Mouse (Mus musculus) CH12.LX (cell line): ENCODE measurements at regions not wholly inside any gene's neighbourhood (a gene's known extent, or its start where the extent isn't known, plus 50 kb on each side); places are given as distances from the start of the nearest gene placed in this dataset.

ENCODE experiments used
- DNase-seq: peaks from one replicate; pipeline ENCODE4 v3.0.0-alpha.2; 2013; ENCODE audit errors: extremely low read depth
- H3K27ac ChIP-seq: 2 replicates; pipeline ENCODE4 v1.5.1; 2012; ENCODE audit warnings: low read depth, mild to moderate bottlenecking, control low read depth, moderate library complexity; ENCODE audit not compliant: insufficient read depth
- H3K27me3 ChIP-seq: replicated peaks from 2 replicates; pipeline ENCODE3; 2012; ENCODE audit warnings: inconsistent platforms
- H3K36me3 ChIP-seq, 2 experiments: replicated peaks in 1 of 2; 2 replicates each; pipeline versions ENCODE3 to v1.6.1; 2012; ENCODE audit warnings: inconsistent platforms in 1 of 2, low read length in 1 of 2, mild to moderate bottlenecking in 1 of 2, mixed read lengths in 1 of 2, moderate library complexity in 1 of 2; ENCODE audit not compliant: control insufficient read depth in 1 of 2, insufficient read depth in 1 of 2
- H3K4me1 ChIP-seq, 2 experiments: 2 replicates each; pipeline ENCODE4 v1.6.1; 2012; ENCODE audit warnings: inconsistent platforms in 1 of 2, moderate library complexity in 1 of 2; ENCODE audit not compliant: insufficient read depth in 2 of 2, control insufficient read depth in 1 of 2
- H3K4me2 ChIP-seq: 2 replicates; pipeline ENCODE4 v1.6.1; 2012; ENCODE audit warnings: low read depth, mild to moderate bottlenecking, control low read depth; ENCODE audit not compliant: poor library complexity, insufficient read depth, severe bottlenecking
- H3K4me3 ChIP-seq, 3 experiments: fragments of 150-350 bp in 1 of 3; sonication (generic) in 1 of 3; replicated peaks in 1 of 3; 2 replicates each; pipeline versions ENCODE3 to v1.5.1; 2011 to 2012; ENCODE audit warnings: low read depth in 2 of 3, low read length in 2 of 3, mild to moderate bottlenecking in 2 of 3, moderate library complexity in 2 of 3, control low read depth in 1 of 3, improper control_type of control experiment in 1 of 3, inconsistent platforms in 1 of 3, mixed read lengths in 1 of 3; ENCODE audit not compliant: poor library complexity in 1 of 3
- H3K79me2 ChIP-seq: replicated peaks from 2 replicates; pipeline ENCODE4 v1.6.1; 2012; ENCODE audit warnings: mild to moderate bottlenecking, moderate library complexity; ENCODE audit not compliant: control insufficient read depth, poor library complexity, insufficient read depth, severe bottlenecking; ENCODE audit errors: extremely low read depth
- H3K9ac ChIP-seq: 2 replicates; pipeline ENCODE4 v1.6.1; 2012; ENCODE audit warnings: low read depth, mild to moderate bottlenecking, control low read depth, moderate library complexity; ENCODE audit not compliant: insufficient read depth
- H3K9me3 ChIP-seq: replicated peaks from 2 replicates; pipeline ENCODE3; 2012; ENCODE audit warnings: low read length, inconsistent platforms, mixed read lengths
- BHLHE40 ChIP-seq: IDR thresholded peaks from 2 replicates; pipeline ENCODE4 v1.6.1; 2011; ENCODE audit warnings: mild to moderate bottlenecking, low read depth, low read length, improper control_type of control experiment
- CHD1 ChIP-seq: IDR thresholded peaks from 2 replicates; pipeline ENCODE4 v1.6.1; 2012; ENCODE audit warnings: low read depth, low read length, improper control_type of control experiment, inconsistent platforms
- CTCF ChIP-seq, 2 experiments: IDR thresholded peaks in 1 of 2; conservative IDR thresholded peaks in 1 of 2; 2 replicates each; pipeline ENCODE4 v1.5.1; 2011 to 2012; ENCODE audit warnings: low read depth in 2 of 2, low read length in 2 of 2, improper control_type of control experiment in 1 of 2, inconsistent platforms in 1 of 2, mild to moderate bottlenecking in 1 of 2, moderate library complexity in 1 of 2
- ETS1 ChIP-seq: conservative IDR thresholded peaks from 2 replicates; pipeline ENCODE4 v1.6.1; 2012; ENCODE audit warnings: low read depth, mild to moderate bottlenecking, inconsistent platforms, low read length, improper control_type of control experiment, moderate library complexity
- JUND ChIP-seq: conservative IDR thresholded peaks from 2 replicates; pipeline ENCODE4 v1.6.1; 2011; ENCODE audit warnings: low read depth, low read length, improper control_type of control experiment
- MAX ChIP-seq: IDR thresholded peaks from 2 replicates; pipeline ENCODE4 v1.6.1; 2011; ENCODE audit warnings: low read length, improper control_type of control experiment
- MAZ ChIP-seq: IDR thresholded peaks from 2 replicates; pipeline ENCODE4 v1.6.1; 2012; ENCODE audit warnings: low read depth, mild to moderate bottlenecking, inconsistent platforms, low read length, improper control_type of control experiment, moderate library complexity
- MEF2A ChIP-seq: IDR thresholded peaks from 2 replicates; pipeline ENCODE4 v1.6.1; 2014; ENCODE audit warnings: low read depth, mild to moderate bottlenecking, inconsistent platforms, low read length, improper control_type of control experiment, borderline replicate concordance
- POLR2AphosphoS2 ChIP-seq: IDR thresholded peaks from 2 replicates; pipeline ENCODE4 v1.6.1; 2011; ENCODE audit warnings: low read depth, low read length, improper control_type of control experiment
- RAD21 ChIP-seq: IDR thresholded peaks from 2 replicates; pipeline ENCODE4 v1.6.1; 2011; ENCODE audit warnings: low read depth, mild to moderate bottlenecking, low read length, improper control_type of control experiment, moderate library complexity
- SMC3 ChIP-seq: IDR thresholded peaks from 2 replicates; pipeline ENCODE4 v1.6.1; 2011; ENCODE audit warnings: low read depth, low read length, improper control_type of control experiment
- ZNF384 ChIP-seq: IDR thresholded peaks from 2 replicates; pipeline ENCODE4 v1.6.1; 2012; ENCODE audit warnings: low read depth, low read length, improper control_type of control experiment, inconsistent platforms
- dilution Hi-C: fragments of 300-500 bp; cut with MboI; formaldehyde crosslinking; loops from 2 replicates; pipeline ENCODE4 v1.14.3; 2020; ENCODE audit warnings: low sequenced_read_pairs; ENCODE audit not compliant: extremely low pct_unique_long_range_greater_than_20kb, extremely low pct_ligation_motif_present
- in situ Hi-C: fragments of 300-500 bp; cut with MboI; formaldehyde crosslinking; loops from 3 replicates; pipeline ENCODE4 v1.14.3; 2019; ENCODE audit warnings: low sequenced_read_pairs, low pct_ligation_motif_present, low pct_unique_long_range_greater_than_20kb, mixed read lengths

GRCm38 (mm10) chr9:100395711-100396110, 90.9 kb downstream of the Il20rb start:
- H3K9ac ChIP-seq, result no peak overlapping the region
- H3K27me3 ChIP-seq, result peaks cover 51% of the 10 kb centered on the region
- in situ Hi-C loops, result no loop called here
- H3K9me3 ChIP-seq, result no peaks in the 10 kb centered on the region
- no peaks in the 10 kb centered on the region for H3K36me3 ChIP-seq
- H3K4me1 ChIP-seq, result no peaks in the 10 kb centered on the region; a peak in 1 of 4 replicates
- no peaks in the 10 kb centered on the region for H3K79me2 ChIP-seq
- H3K4me2 ChIP-seq, result no peak overlapping the region
- TF ChIP-seq ZNF384 (no peak), CTCF (conservative IDR thresholded peaks at IDR 0.05 in 1 of 2, IDR thresholded peaks at IDR 0.05 in 1 of 2; ENCODE audit: low read depth in 2 of 2, low read length in 2 of 2) (peak; percentile 75 to 99), ETS1 (no peak), RAD21 (peak; percentile 46), MAX (no peak), CHD1 (no peak), JUND (0 out of 2 replicates have a peak, but pooled peaks have one; percentile 12), SMC3 (peak; percentile 13; the same call in 1 of the 2 replicates), POLR2AphosphoS2 (no peak)
- peak; percentile 69 for DNase-seq
- dilution Hi-C loops, result no loop called here
- no peak overlapping the region for H3K27ac ChIP-seq
- H3K4me3 ChIP-seq, result no peak overlapping the region

GRCm38 (mm10) chr9:100394632-100395031, 92.0 kb downstream of the Il20rb start:
- Histone ChIP-seq H3K36me3 (no peaks in the 10 kb centered on the region), H3K27me3 (peaks cover 56% of the 10 kb centered on the region), H3K4me3 (no peak overlapping the region), H3K79me2 (no peaks in the 10 kb centered on the region), H3K4me1 (no peaks in the 10 kb centered on the region; a peak in 1 of 4 replicates), H3K9me3 (no peaks in the 10 kb centered on the region), H3K4me2 (no peak overlapping the region), H3K27ac (no peak overlapping the region), H3K9ac (no peak overlapping the region)
- dilution Hi-C loops, result no loop called here
- TF ChIP-seq BHLHE40 (no peak), MEF2A (no peak)
- no peak for DNase-seq
- in situ Hi-C loops, result no loop called here

GRCm38 (mm10) chr9:100394166-100394565, 92.4 kb downstream of the Il20rb start:
- no peaks in the 10 kb centered on the region for H3K9me3 ChIP-seq
- no peaks in the 10 kb centered on the region; a peak in 1 of 4 replicates for H3K4me1 ChIP-seq
- dilution Hi-C loops, result no loop called here
- no peaks in the 10 kb centered on the region for H3K79me2 ChIP-seq
- no peaks in the 10 kb centered on the region for H3K36me3 ChIP-seq
- no peak overlapping the region for H3K9ac ChIP-seq
- H3K27me3 ChIP-seq, result peaks cover 60% of the 10 kb centered on the region
- no peak overlapping the region for H3K4me3 ChIP-seq
- in situ Hi-C loops, result no loop called here
- TF ChIP-seq MAZ, result no peak
- TF ChIP-seq, all 38 proteins: peak for 0
- Histone ChIP-seq H3K27ac (no peak overlapping the region), H3K4me2 (no peak overlapping the region)
- no peak for DNase-seq
